ENCODE assay signal across 13 mouse cellular contexts in genomic region chr4:81177443-81178041, GRCm38 (mm10).
A peak's percentile ranks its signal among the peaks of the same experiment; 100 is the strongest.
DNase-seq lines count a peak whose midpoint lies in the region; ATAC-seq and TF ChIP-seq lines count a peak whose summit lies in the region.
"Had no signal": no experiment of that assay in that cellular context is flagged by ENCODE, and none has a peak within 500 bp of the region (broad histone marks: within the 10 kb centered on the region; RNA-seq: fewer than 3 reads in every experiment).

No protein-coding gene starts in this region.

- no peak overlapping the region for H3K4me3 ChIP-seq in heart, embryonic 11.5 days (ENCODE audit: low read depth, low read length)
- H3K4me3 ChIP-seq in heart, postnatal 0 days (ENCODE audit: low read depth, low read length): no peak overlapping the region
- H3K4me3 ChIP-seq: intestine, embryonic 15.5 days had no signal

- no peak overlapping the region for H3K27ac ChIP-seq in heart, embryonic 11.5 days (ENCODE audit: low read depth, low read length)
- H3K27ac ChIP-seq in heart, postnatal 0 days (ENCODE audit: low read depth): peak overlapping the region; percentile 59
- H3K27ac ChIP-seq: intestine, embryonic 15.5 days; liver, embryonic 14.5 days had no signal

- H3K36me3 ChIP-seq in heart, embryonic 11.5 days (ENCODE audit: control insufficient read depth, insufficient read depth, low read length): no peaks in the 10 kb centered on the region
- H3K36me3 ChIP-seq in heart, postnatal 0 days (replicated peaks; ENCODE audit: control insufficient read depth, insufficient read depth, low read length): no peaks in the 10 kb centered on the region
- H3K36me3 ChIP-seq: intestine, embryonic 15.5 days had no signal

- H3K27me3 ChIP-seq in heart, embryonic 11.5 days (ENCODE audit: control insufficient read depth, insufficient read depth, low read length): no peaks in the 10 kb centered on the region
- H3K27me3 ChIP-seq in heart, postnatal 0 days (ENCODE audit: control insufficient read depth, insufficient read depth, low read length): no peaks in the 10 kb centered on the region
- H3K27me3 ChIP-seq: intestine, embryonic 15.5 days had no signal

- no peak for ATAC-seq in heart, embryonic 11.5 days (replicated peaks; ENCODE audit: insufficient number of reproducible peaks, low FRiP score, low TSS enrichment)
- ATAC-seq in heart, postnatal 0 days (ENCODE audit: insufficient read depth, low read depth): no peak

- H3K9me3 ChIP-seq in heart, embryonic 11.5 days (replicated peaks; ENCODE audit: control insufficient read depth, low read length): no peaks in the 10 kb centered on the region
- no peaks in the 10 kb centered on the region for H3K9me3 ChIP-seq in heart, postnatal 0 days (replicated peaks; ENCODE audit: control insufficient read depth, low read length)
- H3K9me3 ChIP-seq: intestine, embryonic 15.5 days had no signal

- no peaks in the 10 kb centered on the region for H3K4me1 ChIP-seq in heart, embryonic 11.5 days (ENCODE audit: control insufficient read depth, insufficient read depth, low read length)
- H3K4me1 ChIP-seq in heart, postnatal 0 days (ENCODE audit: control insufficient read depth, insufficient read depth): no peaks in the 10 kb centered on the region

- TF ChIP-seq CTCF in heart, postnatal 0 days (IDR thresholded peaks at IDR 0.05; ENCODE audit: low read depth): no peak

- WGBS in heart, embryonic 11.5 days (ENCODE audit: insufficient replicate concordance): 58% methylated on average over 11 of the region's 11 CpGs
- 49% methylated on average over 11 of the region's 11 CpGs for WGBS in heart, postnatal 0 days

- peak; percentile 10 for DNase-seq in heart, adult 8-10 months (ENCODE audit: low spot score)
- no peak for DNase-seq in heart, postnatal 0 days (ENCODE audit: low spot score)
- DNase-seq in kidney, postnatal 14 days: peak; percentile 27
- DNase-seq in retina, embryonic 14.5 days (ENCODE audit: low spot score): peak; percentile 7
- DNase-seq in ovary, postnatal 36 days (ENCODE audit: low spot score): no peak
- DNase-seq in thymus, postnatal 36 days: no peak
- DNase-seq in spleen, postnatal 4 days (ENCODE audit: low spot score in 2 of 2): no peak
- DNase-seq: adrenal gland, postnatal 25 days; cerebellum, adult 9-10 months; thymus, adult 18-20 months had no signal

- no peak for TF ChIP-seq EP300 in heart, postnatal 0 days (IDR thresholded peaks at IDR 0.05; ENCODE audit: low read depth)

- no peak overlapping the region for H3K4me2 ChIP-seq in heart, embryonic 11.5 days
- H3K4me2 ChIP-seq in heart, postnatal 0 days (ENCODE audit: low read depth, low read length): no peak overlapping the region
- H3K4me2 ChIP-seq: intestine, embryonic 15.5 days had no signal

- no peak overlapping the region for H3K9ac ChIP-seq in heart, embryonic 11.5 days (ENCODE audit: low read depth, low read length)
- H3K9ac ChIP-seq in heart, postnatal 0 days (replicated peaks; ENCODE audit: low read depth, low read length): no peak overlapping the region
- H3K9ac ChIP-seq: intestine, embryonic 15.5 days; liver, embryonic 14.5 days had no signal

Comparison
In these comparisons a context has a peak if more than half of its experiments do, and no peak if none do; other contexts are left out.
1. DNase-seq: peak in heart, adult 8-10 months (single experiment), kidney, postnatal 14 days (single experiment) and retina, embryonic 14.5 days (single experiment); none in heart, postnatal 0 days (single experiment), ovary, postnatal 36 days (single experiment), thymus, postnatal 36 days (0 of 2) and spleen, postnatal 4 days (0 of 2).